Mouse (Mus musculus): Measurements from ENCODE around the gene Wfdc13.
"Not testable (repeated sequence)": the region's sequence is repeated elsewhere in the genome, so short reads cannot be mapped to it uniquely, and the experiment has no call there.

Gene Wfdc13

DNA sequence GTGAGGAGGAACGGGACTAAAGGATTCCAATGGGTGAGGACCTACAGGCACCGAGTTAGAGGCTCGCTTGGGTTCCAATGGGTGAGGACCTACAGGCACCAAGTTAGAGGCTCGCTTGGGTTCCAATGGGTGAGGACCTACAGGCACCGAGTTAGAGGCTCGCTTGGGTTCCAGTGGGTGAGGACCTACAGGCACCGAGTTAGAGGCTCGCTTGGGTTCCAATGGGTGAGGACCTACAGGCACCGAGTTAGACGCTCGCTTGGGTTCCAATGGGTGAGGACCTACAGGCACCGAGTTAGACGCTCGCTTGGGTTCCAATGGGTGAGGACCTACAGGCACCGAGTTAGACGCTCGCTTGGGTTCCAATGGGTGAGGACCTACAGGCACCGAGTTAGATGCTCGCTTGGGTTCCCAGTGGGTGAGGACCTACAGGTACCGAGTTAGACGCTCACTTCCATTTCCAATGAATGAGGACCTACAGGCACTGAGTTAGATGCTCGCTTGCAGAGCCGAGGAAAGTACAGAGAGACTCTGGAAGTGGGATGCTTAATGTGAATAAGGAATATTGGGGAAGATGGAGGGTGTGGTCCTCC lies 31.4 kb downstream of the Wfdc13 start:
- not testable (repeated sequence) for DNase-seq

DNA sequence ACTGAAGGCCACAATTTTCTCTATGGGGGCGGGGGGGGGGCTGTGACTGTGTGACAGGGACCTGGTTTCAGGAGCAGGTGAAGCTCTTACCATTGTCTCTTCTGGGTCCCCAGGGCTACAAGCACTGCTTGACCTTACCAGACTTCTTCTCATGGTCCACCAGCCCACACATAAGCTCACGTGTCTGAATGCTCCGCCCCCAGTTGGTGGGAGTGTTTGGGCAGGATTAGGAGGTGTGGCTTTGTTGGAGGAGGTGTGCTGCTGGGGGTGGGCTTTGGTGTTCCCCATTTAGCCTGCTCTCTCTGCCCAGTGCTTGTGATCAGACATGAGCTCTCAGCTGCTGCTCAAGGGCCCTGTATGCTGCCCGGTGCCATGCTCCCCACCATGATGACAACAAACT lies 38.4 kb downstream of the Wfdc13 start:
- no peak for DNase-seq

GRCm38 (mm10) chr2:164725895-164726619 lies 41.1 kb downstream of the Wfdc13 start:
- peak; percentile 84 for DNase-seq

DNA sequence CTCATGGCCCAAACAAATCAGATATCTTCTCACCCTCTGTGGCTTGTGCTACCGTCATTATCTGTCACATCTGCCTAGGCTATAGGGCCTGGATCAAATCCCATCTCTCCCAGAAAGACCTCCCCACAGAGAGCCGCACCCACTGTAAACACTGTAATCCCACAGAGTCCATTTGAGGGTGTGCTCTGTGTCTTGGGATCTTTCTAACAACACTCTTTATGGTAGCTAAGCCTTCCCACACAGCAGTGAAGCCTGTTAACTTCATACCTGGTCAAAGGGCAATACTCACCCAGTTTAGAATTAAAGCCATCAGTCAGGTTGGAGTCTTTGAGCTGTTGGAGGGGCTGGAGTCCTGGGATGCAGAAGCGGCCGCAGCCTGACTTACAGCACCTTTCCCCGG lies 46.8 kb downstream of the Wfdc13 start:
- no peak for DNase-seq

GRCm38 (mm10) chr2:164733259-164733658 lies 48.4 kb downstream of the Wfdc13 start:
- no peak for DNase-seq

DNA sequence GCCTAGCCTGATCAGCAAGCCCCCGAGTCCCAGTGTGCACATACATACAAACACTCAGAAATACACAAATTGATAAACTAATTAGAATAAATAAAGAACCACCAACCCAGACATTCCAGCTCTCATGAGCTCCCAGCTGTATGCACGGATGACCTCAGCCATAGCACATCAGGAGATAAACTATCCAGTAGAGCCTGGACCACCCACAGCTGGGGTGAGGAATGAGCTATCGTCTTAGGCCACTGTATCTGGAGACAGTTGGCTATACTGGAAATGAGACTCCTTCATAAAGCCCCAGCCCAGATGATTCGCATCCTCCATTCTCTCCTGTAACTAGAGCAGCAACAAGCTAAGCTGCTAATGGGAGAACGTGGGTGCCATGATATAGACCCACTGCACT lies 49.9 kb downstream of the Wfdc13 start:
- DNase-seq: no peak

GRCm38 (mm10) chr2:164735446-164735845 lies 50.5 kb downstream of the Wfdc13 start:
- DNase-seq: no peak
